Mouse (Mus musculus): ENCODE data around the gene Paqr7.
"Not testable (repeated sequence)": the region's sequence is repeated elsewhere in the genome, so short reads cannot be mapped to it uniquely, and the experiment has no call there.

DNA sequence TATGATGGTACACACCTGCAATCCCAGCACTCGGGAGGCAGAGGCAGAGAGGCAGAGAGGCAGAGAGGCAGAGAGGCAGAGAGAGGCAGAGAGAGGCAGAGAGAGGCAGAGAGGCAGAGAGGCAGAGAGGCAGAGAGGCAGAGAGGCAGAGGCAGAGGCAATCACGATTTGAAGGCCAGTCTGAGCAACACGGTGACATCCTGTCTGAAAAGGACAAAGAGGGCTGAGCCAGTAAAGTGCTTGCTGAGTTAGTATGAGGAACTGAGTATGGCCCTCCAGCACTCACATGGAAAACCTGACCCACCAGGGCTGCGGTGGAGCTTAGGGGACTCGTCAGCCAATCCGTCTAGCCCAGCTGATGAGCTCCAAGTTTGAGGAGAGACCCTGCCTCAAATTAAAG lies 2.5 kb downstream of the Paqr7 start:
- not testable (repeated sequence) for TF ChIP-seq CTCF (IDR thresholded peaks at IDR 0.05; ENCODE audit: low read depth, low read length); TAL1 (conservative IDR thresholded peaks at IDR 0.05; ENCODE audit: low read depth, low read length); GATA2 (IDR thresholded peaks at IDR 0.05; ENCODE audit: borderline replicate concordance, low read depth, low read length); POLR2AphosphoS5 (IDR thresholded peaks at IDR 0.05; ENCODE audit: insufficient replicate concordance, low read depth, low read length)

All from G1E (cell line).